Mouse (Mus musculus): ENCODE measurements around the gene Nt5dc3.

Nt5dc3 gene

GRCm38 (mm10) chr10:86821014-86821413 is 42.2 kb downstream of the Nt5dc3 start:
- no peak for DNase-seq

GRCm38 (mm10) chr10:86824093-86824492 is 45.3 kb downstream of the Nt5dc3 start:
- no peak for DNase-seq

- no peak for DNase-seq
Measured at GRCm38 (mm10) chr10:86824871-86825270, 46.1 kb downstream of the Nt5dc3 start.

GRCm38 (mm10) chr10:86825871-86826522 is 47.2 kb downstream of the Nt5dc3 start:
- DNase-seq = no peak

GRCm38 (mm10) chr10:86826929-86827328 is 48.1 kb downstream of the Nt5dc3 start:
- no peak for DNase-seq

GRCm38 (mm10) chr10:86828221-86829135 is 49.7 kb downstream of the Nt5dc3 start:
- DNase-seq = no peak

- no peak for DNase-seq
Measured at GRCm38 (mm10) chr10:86829515-86829914, 50.7 kb downstream of the Nt5dc3 start.

- no peak for DNase-seq
Measured at GRCm38 (mm10) chr10:86836784-86837183, 58.0 kb downstream of the Nt5dc3 start.

GRCm38 (mm10) chr10:86838827-86839226 is 60.0 kb downstream of the Nt5dc3 start:
- DNase-seq = no peak

GRCm38 (mm10) chr10:86842659-86843058 is 63.9 kb downstream of the Nt5dc3 start:
- DNase-seq = no peak

- no peak for DNase-seq
Measured at GRCm38 (mm10) chr10:86846926-86847467, 68.2 kb downstream of the Nt5dc3 start.

GRCm38 (mm10) chr10:86849087-86849486 is 70.3 kb downstream of the Nt5dc3 start:
- no peak for DNase-seq

- no peak for DNase-seq
Measured at GRCm38 (mm10) chr10:86849508-86849907, 70.7 kb downstream of the Nt5dc3 start.

GRCm38 (mm10) chr10:86852160-86852559 is 73.4 kb downstream of the Nt5dc3 start:
- DNase-seq = no peak

GRCm38 (mm10) chr10:86853433-86853832 is 74.6 kb downstream of the Nt5dc3 start:
- no peak for DNase-seq

- no peak for DNase-seq
Measured at GRCm38 (mm10) chr10:86860396-86860795, 81.6 kb downstream of the Nt5dc3 start.

- DNase-seq = no peak
Measured at GRCm38 (mm10) chr10:86862496-86862895, 83.7 kb downstream of the Nt5dc3 start.

- DNase-seq = no peak
Measured at GRCm38 (mm10) chr10:86863429-86863828, 84.6 kb downstream of the Nt5dc3 start.

- DNase-seq = no peak
Measured at GRCm38 (mm10) chr10:86872121-86872520, 93.3 kb downstream of the Nt5dc3 start.

- no peak for DNase-seq
Measured at GRCm38 (mm10) chr10:86872591-86872990, 93.8 kb downstream of the Nt5dc3 start.

GRCm38 (mm10) chr10:86878721-86879120 is 99.9 kb downstream of the Nt5dc3 start:
- no peak for DNase-seq

- DNase-seq = no peak
Measured at GRCm38 (mm10) chr10:86880071-86880806, 101.4 kb downstream of the Nt5dc3 start.

- DNase-seq = no peak
Measured at GRCm38 (mm10) chr10:86881448-86881847, 102.6 kb downstream of the Nt5dc3 start.

Data from right cerebral cortex, postnatal 14 days (tissue).